Mouse (Mus musculus) Patski (cell line): ENCODE results near the gene Cckar. TPM values are rescaled to one million over a fixed set of nuclear protein-coding genes. Genes with fewer than 3 reads are reported as not detected.

Experiments
- ATAC-seq: fragments of 100-300 bp; one replicate; pipeline ENCODE4 v1.8.0; 2021
- CTCF ChIA-PET: fragments of 350-600 bp; sonication (Branson Sonifier 250); formaldehyde crosslinking; loops from one replicate; lab custom pipeline; 2022; ENCODE audit warnings: inconsistent platforms; lab: Charles Lee
- POLR2A ChIA-PET: fragments of 350-600 bp; sonication (Branson Sonifier 250); formaldehyde crosslinking; loops from one replicate; lab custom pipeline; 2022; ENCODE audit warnings: antibody characterized with exemption, inconsistent platforms; lab: Charles Lee
- DNase-seq: peaks from one replicate; pipeline ENCODE4 v3.0.0-alpha.2; 2011; ENCODE audit warnings: low read depth, low spot score
- H3K27me3 ChIP-seq: fragments of 371-371 bp; one replicate; pipeline ENCODE4 v1.5.1; 2021
- CTCF ChIP-seq: fragments of 100-300 bp; IDR thresholded peaks from one replicate; pipeline ENCODE4 v1.5.1; 2021
- in situ Hi-C: fragments of 300-500 bp; cut with MboI; formaldehyde crosslinking; loops from 3 replicates; pipeline ENCODE4 v1.11.1; 2018; ENCODE audit warnings: low pct_unique_long_range_greater_than_20kb, mixed read lengths
- polyA plus RNA-seq: library from polyadenylated mRNA; unstranded; gene quantifications from one replicate; pipeline ENCODE4 v1.2.3, GENCODE M21; 2021

Gene Cckar
- polyA plus RNA-seq, result not detected

DNA sequence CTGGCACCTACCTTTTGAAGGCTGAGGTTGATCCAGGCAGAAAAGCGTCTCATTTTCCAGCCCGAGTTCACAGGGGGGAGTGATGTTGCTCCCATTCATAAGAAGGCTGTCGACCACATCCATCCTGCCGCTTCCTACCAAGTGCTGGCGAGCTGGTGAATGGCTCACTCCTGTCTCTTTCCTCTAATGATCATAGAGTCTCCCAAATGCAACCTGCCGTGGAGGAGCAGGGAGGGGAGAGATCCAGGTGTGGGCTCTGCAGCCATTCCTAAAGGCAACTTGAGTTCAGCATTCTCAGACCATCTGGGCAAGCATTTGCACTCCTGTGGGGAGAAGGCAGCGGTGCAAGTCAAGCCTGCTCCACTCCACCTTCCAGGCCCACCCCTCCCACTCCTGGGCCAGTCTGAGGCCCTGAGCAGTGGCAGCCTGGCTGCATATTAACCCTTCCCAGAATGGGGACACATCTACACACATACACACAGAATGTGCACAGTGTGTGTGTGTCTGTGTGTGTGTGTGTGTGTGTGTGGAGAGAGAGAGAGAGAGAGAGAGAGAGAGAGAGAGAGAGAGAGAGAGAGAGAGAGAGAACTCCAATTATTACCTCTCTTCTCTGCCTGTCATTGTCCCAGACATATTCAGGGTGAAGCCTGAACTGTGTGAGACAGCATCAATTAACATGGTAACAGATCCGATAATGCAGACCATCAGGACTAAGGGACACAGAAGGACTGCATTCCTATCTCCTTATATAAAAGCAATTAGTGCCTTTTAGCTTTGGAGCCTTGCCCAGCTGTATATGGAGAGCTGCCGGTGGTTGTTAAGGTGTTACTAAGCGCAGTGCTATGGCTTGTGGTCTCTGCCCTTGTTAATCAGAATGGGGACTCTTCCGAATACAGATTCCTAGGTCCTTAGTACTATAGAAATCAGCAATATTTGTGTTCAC is at the start of gene Cckar:
Cckar (minus strand) TSS at position 471 of the 943 bp plus-strand sequence.
- in situ Hi-C loops, result no loop called here
- TF ChIP-seq CTCF, result no peak
- CTCF ChIA-PET, result interaction anchor here (0.6 kb wide), 1 partner anchor 645 kb away, joined by 3 read pairs; no protein-coding TSS in a partner anchor
- ATAC-seq, result peak; percentile 50
- POLR2A ChIA-PET, result no interaction called here
- no peaks in the 10 kb centered on the region for H3K27me3 ChIP-seq
- no peak for DNase-seq

DNA sequence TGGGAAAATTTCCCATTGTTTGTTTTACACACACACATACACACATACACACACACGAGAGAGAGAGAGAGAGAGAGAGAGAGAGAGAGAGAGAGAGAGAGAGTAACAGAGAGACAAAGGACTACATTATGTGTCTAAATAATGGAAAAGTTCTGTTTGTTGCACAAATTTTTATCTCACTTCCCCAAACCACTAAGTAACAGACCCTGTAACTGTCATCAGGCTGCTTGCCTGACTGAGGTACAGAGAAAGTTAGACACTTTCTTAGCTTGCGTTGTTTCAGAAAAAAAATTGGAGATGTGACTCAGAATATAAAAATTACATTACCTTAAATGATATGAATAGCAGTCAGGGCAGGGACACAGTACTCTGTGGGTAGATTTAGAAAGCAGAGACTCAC is 36.6 kb upstream of the Cckar start:
- ChIA-PET CTCF (no interaction called here), POLR2A (no interaction called here)
- DNase-seq (no peak), ATAC-seq (no peak)
- TF ChIP-seq CTCF, result no peak
- in situ Hi-C loops, result no loop called here
- peaks cover 13% of the 10 kb centered on the region for H3K27me3 ChIP-seq

DNA sequence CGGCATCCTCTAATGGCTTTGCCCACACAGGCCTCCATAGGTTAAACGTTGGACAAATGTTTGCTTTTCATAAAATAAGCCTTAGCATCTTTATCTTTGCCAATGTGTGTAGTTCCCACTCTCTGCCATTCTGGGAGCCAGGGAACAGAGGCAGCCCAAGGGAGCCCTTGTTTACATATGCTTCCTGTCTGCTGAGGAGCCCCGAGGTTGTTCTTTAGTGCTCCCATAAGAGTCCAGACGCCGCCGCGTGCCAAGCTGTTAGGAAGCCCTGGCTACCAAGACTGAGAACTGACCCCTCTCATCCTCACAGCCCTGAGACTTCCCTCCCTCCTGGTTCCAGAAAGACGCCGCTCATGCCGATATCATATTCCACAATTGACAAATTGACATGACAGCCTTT is 25.4 kb upstream of the Cckar start:
- in situ Hi-C loops, result no loop called here
- CTCF ChIA-PET, result no interaction called here
- peaks cover 38% of the 10 kb centered on the region for H3K27me3 ChIP-seq
- POLR2A ChIA-PET, result no interaction called here
- no peak for TF ChIP-seq CTCF
- no peak for DNase-seq
- no peak for ATAC-seq

DNA sequence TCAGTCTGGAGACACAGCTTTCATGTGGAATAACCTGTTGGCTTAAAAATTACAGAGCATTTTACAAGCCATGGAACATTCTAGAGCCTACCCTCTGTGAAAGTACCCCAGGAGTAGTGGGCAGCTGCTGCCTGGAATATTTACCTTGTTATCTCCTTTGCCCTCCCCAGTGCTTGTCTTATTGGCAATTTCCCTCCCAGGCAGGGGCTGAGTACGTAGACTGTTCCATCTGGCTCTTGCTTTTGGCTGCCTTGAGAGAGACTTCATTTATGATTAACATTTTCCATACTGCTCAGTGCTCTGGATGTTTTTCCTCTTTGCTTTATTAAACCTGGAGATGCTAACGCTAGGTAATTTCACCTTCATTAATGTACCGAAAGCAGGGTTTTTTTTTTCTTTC is 20.1 kb upstream of the Cckar start:
- ATAC-seq (no peak), DNase-seq (no peak)
- CTCF ChIA-PET, result interaction anchor here (0.7 kb wide), 1 partner anchor 9 kb away, joined by 3 read pairs; no protein-coding TSS in a partner anchor
- POLR2A ChIA-PET, result no interaction called here
- H3K27me3 ChIP-seq, result peaks cover 18% of the 10 kb centered on the region
- in situ Hi-C loops, result no loop called here
- no peak for TF ChIP-seq CTCF

DNA sequence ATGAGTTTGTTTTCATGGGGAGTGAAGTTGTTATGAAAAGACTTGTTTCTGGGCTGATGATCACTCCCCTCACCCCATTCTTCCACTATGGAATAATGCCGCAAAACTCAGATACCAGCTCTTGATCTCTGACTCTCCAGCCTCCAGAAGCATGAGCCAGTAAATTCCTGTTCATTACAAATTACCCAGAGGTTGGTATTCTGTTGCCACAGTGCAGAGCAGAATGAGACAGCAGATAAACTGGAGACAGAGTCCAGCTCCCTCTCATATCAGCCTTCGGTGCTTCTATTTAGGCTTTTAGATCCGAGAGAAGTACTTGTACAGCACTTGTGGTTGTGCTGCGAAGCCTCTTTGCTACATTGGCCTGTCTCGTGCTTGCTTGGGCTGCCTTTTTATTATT is 18.5 kb upstream of the Cckar start:
- ChIA-PET CTCF (no interaction called here), POLR2A (no interaction called here)
- peaks cover 19% of the 10 kb centered on the region for H3K27me3 ChIP-seq
- TF ChIP-seq CTCF, result no peak
- no peak for ATAC-seq
- in situ Hi-C loops, result no loop called here
- no peak for DNase-seq

DNA sequence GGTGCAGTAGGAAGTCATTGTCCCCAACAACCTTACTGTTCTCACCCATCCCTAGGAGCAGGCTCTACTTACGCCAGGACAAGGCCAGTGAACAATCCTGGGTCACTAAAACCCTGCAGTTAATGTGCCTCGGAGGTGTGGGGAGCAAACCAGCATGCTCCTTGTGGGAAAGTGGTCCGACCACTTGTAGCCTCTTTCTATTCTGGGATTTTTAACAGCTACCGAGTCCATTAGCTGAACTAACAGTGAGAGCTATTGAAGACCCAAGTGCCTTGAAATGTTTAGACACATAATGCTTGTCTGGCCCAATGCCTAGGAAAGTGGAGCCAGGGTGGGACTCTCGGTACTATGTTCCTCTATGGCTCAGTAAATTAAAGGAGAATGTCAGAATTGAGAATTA is 9.0 kb upstream of the Cckar start:
- in situ Hi-C loops, result no loop called here
- no peak for TF ChIP-seq CTCF
- ATAC-seq, result no peak
- DNase-seq, result no peak
- ChIA-PET POLR2A (no interaction called here), CTCF (no interaction called here)
- no peaks in the 10 kb centered on the region for H3K27me3 ChIP-seq

DNA sequence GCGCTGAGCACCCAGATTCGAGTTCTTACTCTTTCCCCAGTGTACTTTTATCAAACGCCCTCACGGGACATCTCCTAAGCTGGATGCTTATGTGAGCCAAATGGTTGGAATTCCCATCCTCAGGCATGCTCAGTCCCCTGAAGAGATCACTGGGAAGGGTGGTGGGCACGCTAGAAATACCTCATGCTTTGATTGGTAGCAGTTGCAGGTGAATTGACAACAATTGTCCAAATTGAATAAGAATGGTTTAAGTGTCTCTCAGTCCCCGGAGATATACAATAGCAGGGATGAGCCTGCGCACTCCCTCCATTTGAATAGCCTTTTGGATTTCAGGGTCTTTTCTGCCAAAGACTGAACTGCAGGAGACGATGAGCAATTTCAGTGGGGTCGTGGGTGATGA is 3.8 kb upstream of the Cckar start:
- in situ Hi-C loops, result no loop called here
- POLR2A ChIA-PET, result no interaction called here

DNA sequence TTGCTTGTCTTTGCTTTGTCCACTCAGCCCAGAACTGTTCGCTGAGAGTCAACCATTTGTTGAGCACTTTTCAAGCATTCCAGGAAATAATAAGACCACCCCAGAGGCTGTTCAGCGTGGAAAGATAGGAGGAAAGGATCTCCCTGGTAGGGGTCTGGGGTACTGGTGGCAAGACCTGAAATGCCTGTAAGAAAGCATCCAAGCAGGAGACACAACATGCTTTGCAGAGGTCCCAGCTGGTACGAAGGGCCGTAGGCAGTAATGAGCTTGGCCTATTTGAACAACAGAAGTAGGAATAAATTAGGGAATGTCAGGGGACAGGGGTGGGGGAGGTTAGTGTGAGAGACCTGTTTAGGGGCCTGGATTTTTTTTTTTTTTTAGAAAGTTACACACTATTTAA is 686 bp upstream of the Cckar start:
- ATAC-seq (no peak), DNase-seq (no peak)
- in situ Hi-C loops, result no loop called here
- TF ChIP-seq CTCF, result no peak
- CTCF ChIA-PET, result interaction anchor here (0.6 kb wide), 1 partner anchor 644 kb away, joined by 3 read pairs; no protein-coding TSS in a partner anchor
- POLR2A ChIA-PET, result no interaction called here
- no peaks in the 10 kb centered on the region for H3K27me3 ChIP-seq

More for the DNA sequence above, 3.8 kb upstream of the Cckar start:
- CTCF ChIA-PET, result interaction anchor here (0.7 kb wide), 1 partner anchor 25 kb away, joined by 4 read pairs; no protein-coding TSS in a partner anchor
- no peaks in the 10 kb centered on the region for H3K27me3 ChIP-seq
- ATAC-seq, result no peak
- TF ChIP-seq CTCF, result no peak
- DNase-seq, result no peak

DNA sequence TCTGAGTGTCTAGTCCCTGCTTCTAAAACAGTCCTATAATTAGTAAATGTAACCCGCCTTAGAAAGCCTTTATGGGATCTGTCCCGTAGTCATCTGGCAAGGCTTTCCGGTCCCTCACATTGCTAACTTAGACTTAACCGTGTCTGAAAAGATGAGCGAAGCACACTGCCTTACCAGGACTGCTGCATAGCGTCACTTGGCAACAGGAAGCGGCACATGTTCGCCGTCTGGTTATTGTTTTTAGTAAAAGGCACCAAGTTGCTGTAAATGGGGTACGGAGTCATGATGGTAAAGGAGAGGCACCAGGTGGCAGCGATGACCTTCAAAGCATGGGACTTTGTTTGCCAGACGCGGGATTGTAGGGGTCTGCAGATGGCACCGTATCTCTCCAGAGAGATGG is 4.8 kb downstream of the Cckar start:
- POLR2A ChIA-PET, result no interaction called here
- in situ Hi-C loops, result no loop called here
- no peak for DNase-seq
- CTCF ChIA-PET, result interaction anchor here (0.9 kb wide), 1 partner anchor 15 kb away, joined by 3 read pairs; no protein-coding TSS in a partner anchor
- peaks cover 3% of the 10 kb centered on the region for H3K27me3 ChIP-seq
- no peak for ATAC-seq
- TF ChIP-seq CTCF, result no peak

DNA sequence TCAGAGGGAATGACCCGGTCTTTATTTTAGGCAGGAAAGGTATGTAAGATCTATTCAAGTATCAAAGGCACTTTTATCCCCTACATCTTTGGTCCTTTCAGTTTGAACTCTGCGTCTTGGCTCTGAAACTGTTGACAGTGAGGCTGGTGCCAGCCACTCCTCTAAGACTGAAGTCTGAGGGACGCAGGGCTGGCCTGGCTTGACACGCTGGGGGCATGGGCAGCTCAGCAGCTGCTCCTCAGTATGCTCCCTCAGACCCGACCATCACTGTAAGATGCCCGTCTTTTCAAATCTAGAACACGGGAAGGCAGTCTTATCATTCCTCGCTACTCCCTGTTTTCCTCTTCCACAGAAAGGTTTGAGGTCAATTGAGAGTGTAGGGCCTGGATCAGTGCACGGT is 9.7 kb downstream of the Cckar start:
- ATAC-seq, result no peak
- no peak for TF ChIP-seq CTCF

DNA sequence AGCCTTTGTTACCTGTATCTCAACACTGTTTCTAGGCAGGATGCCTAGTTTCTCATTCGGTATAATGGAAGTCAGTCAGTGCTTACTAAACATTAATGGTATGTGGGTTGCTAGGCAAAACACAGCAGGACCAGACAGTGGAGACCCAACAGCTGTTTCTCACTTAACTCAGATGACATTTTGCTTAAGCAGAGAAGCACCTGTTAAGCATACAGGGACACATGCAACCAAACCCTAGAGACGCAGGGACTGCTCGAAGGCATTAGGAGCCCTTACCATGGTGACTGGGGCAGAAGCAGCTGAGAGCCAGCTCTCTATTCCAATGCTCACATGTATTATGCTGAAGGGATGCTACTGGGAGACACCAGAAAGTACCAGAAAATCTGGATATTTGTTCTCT is 10.8 kb downstream of the Cckar start:
- no peak for TF ChIP-seq CTCF

More for the DNA sequence above, 9.7 kb downstream of the Cckar start:
- in situ Hi-C loops, result no loop called here
- ChIA-PET CTCF (no interaction called here), POLR2A (no interaction called here)
- no peak for DNase-seq
- peaks cover 3% of the 10 kb centered on the region for H3K27me3 ChIP-seq

More for the DNA sequence above, 10.8 kb downstream of the Cckar start:
- ChIA-PET CTCF (interaction anchor here (1.2 kb wide), 1 partner anchor 9 kb away, joined by 3 read pairs; no protein-coding TSS in a partner anchor), POLR2A (no interaction called here)
- no peak for ATAC-seq
- in situ Hi-C loops, result no loop called here
- DNase-seq, result no peak
- peaks cover 3% of the 10 kb centered on the region for H3K27me3 ChIP-seq
